Mouse (Mus musculus): ENCODE results near the gene Gm11492. TPM values are rescaled to one million over a fixed set of nuclear protein-coding genes. Genes with fewer than 3 reads are reported as not detected.

Gene Gm11492
- total RNA-seq, 2 experiments from 2014 or later, result not detected

GRCm38 (mm10) chr11:87599395-87600089 lies 33.1 kb downstream of the Gm11492 start:
- no peak for DNase-seq (ENCODE audit: low spot score in 2 of 2)

- no peak for DNase-seq (ENCODE audit: low spot score in 2 of 2)
Observed at GRCm38 (mm10) chr11:87600322-87600853, 33.9 kb downstream of the Gm11492 start.

GRCm38 (mm10) chr11:87602234-87602633 lies 35.8 kb downstream of the Gm11492 start:
- no peak for DNase-seq (ENCODE audit: low spot score in 2 of 2)

- DNase-seq (ENCODE audit: low spot score in 2 of 2), result no peak
Observed at GRCm38 (mm10) chr11:87603571-87603970, 37.1 kb downstream of the Gm11492 start.

GRCm38 (mm10) chr11:87609264-87609663 lies 42.8 kb downstream of the Gm11492 start:
- DNase-seq (ENCODE audit: low spot score in 2 of 2), result no peak

- no peak for DNase-seq (ENCODE audit: low spot score in 2 of 2)
Observed at GRCm38 (mm10) chr11:87611547-87611946, 45.1 kb downstream of the Gm11492 start.

- DNase-seq (ENCODE audit: low spot score in 2 of 2), result no peak
Observed at GRCm38 (mm10) chr11:87613972-87614371, 47.5 kb downstream of the Gm11492 start.

- no peak for DNase-seq (ENCODE audit: low spot score in 2 of 2)
Observed at GRCm38 (mm10) chr11:87615551-87615950, 49.1 kb downstream of the Gm11492 start.

- DNase-seq (ENCODE audit: low spot score in 2 of 2), result no peak
Observed at GRCm38 (mm10) chr11:87615952-87616351, 49.5 kb downstream of the Gm11492 start.

- DNase-seq (ENCODE audit: low spot score in 2 of 2), result no peak
Observed at GRCm38 (mm10) chr11:87616790-87617474, 50.5 kb downstream of the Gm11492 start, which contains the start of gene Hsf5. Hsf5 (plus strand) TSS chr11:87617164.

GRCm38 (mm10) chr11:87617606-87618005 lies 51.2 kb downstream of the Gm11492 start:
- DNase-seq (ENCODE audit: low spot score in 2 of 2), result no peak

Other genes with a start within 250 kb of the Gm11492 start
- gene Ppm1e, start 207.6 kb upstream of the Gm11492 start, total RNA-seq (2021), result 100 to 1,000 TPM; 303 to 329 TPM
- gene Rad51c, start 161.7 kb upstream of the Gm11492 start, total RNA-seq (2021), result 1 to 10 TPM; 3.9 to 4.4 TPM
- under 1 TPM; 0.12 to 0.51 TPM for gene Tex14, start 161.6 kb upstream of the Gm11492 start, total RNA-seq (2021)
- 100 to 1,000 TPM in 1 of 2 experiments, 10 to 100 TPM in 1; 98.9 to 116 TPM for gene Sept4, start 2.2 kb downstream of the Gm11492 start, total RNA-seq (2021)
- gene Mtmr4, start 25.5 kb downstream of the Gm11492 start, total RNA-seq (2021), result 10 to 100 TPM; 80.4 to 95.4 TPM
- gene Hsf5, start 50.5 kb downstream of the Gm11492 start, total RNA-seq (2021), result under 1 TPM; 0.43 to 0.60 TPM
- 1 to 10 TPM; 2.5 to 4.1 TPM for gene Rnf43, start 96.1 kb downstream of the Gm11492 start, total RNA-seq (2021)
- gene Supt4a, start 170.9 kb downstream of the Gm11492 start, total RNA-seq (2021), result 10 to 100 TPM; 60.6 to 63.4 TPM
- 100 to 1,000 TPM; 144 to 163 TPM for gene Tspoap1, start 193.9 kb downstream of the Gm11492 start, total RNA-seq (2021)
- under 1 TPM; 0.14 to 0.52 TPM for gene Mpo, start 226.9 kb downstream of the Gm11492 start, total RNA-seq (2021)

All from layer of hippocampus, postnatal 14 days (tissue).